Mouse (Mus musculus) ES-Bruce4 (cell line): ENCODE data around the gene Hivep3.

Experiments
- CTCF ChIP-seq: IDR thresholded peaks from one replicate; pipeline ENCODE4 v1.8.1; 2011; ENCODE audit warnings: low read depth, low read length
- EP300 ChIP-seq: IDR thresholded peaks from 2 replicates; pipeline ENCODE4 v1.6.1; 2011; ENCODE audit warnings: low read depth, low read length; ENCODE audit not compliant: insufficient read depth
- POLR2A ChIP-seq: IDR thresholded peaks from one replicate; pipeline ENCODE4 v1.8.1; 2011; ENCODE audit warnings: low read length; ENCODE audit not compliant: insufficient read depth

- TF ChIP-seq CTCF (no peak), POLR2A (no peak), EP300 (no peak)
These were observed 312.3 kb downstream of the Hivep3 start for GRCm38 (mm10) chr4:120045871-120046270.
